Mouse (Mus musculus) heart, embryonic 11.5 days (tissue): ENCODE results near the gene Drc1. TPM values are rescaled to one million over a fixed set of nuclear protein-coding genes. Genes with fewer than 3 reads are reported as not detected.

Experiments
- ATAC-seq: fragments of 200-750 bp; cut with Nextera tagmentation; replicated peaks from 2 replicates; pipeline ENCODE4 v1.8.0; 2017; ENCODE audit warnings: moderate library complexity; ENCODE audit not compliant: insufficient number of reproducible peaks, low FRiP score, low TSS enrichment
- H3K27ac ChIP-seq: fragments of 300-500 bp; sonication (generic); 2 replicates; pipeline ENCODE4 v1.5.1; 2014; ENCODE audit warnings: mild to moderate bottlenecking, low read depth, low read length
- H3K27me3 ChIP-seq: fragments of 300-500 bp; sonication (generic); 2 replicates; pipeline ENCODE4 v1.6.1; 2014; ENCODE audit warnings: mild to moderate bottlenecking, low read length, mixed read lengths; ENCODE audit not compliant: control insufficient read depth, insufficient read depth
- H3K36me3 ChIP-seq: fragments of 300-500 bp; sonication (generic); 2 replicates; pipeline ENCODE4 v1.6.1; 2014; ENCODE audit warnings: mild to moderate bottlenecking, low read length, moderate library complexity, mixed read lengths; ENCODE audit not compliant: control insufficient read depth, insufficient read depth
- H3K4me1 ChIP-seq: fragments of 300-500 bp; sonication (generic); 2 replicates; pipeline ENCODE4 v1.6.1; 2014; ENCODE audit warnings: low read length; ENCODE audit not compliant: control insufficient read depth, insufficient read depth
- H3K4me2 ChIP-seq: fragments of 300-500 bp; sonication (generic); 2 replicates; pipeline ENCODE4 v1.6.1; 2014; ENCODE audit warnings: mild to moderate bottlenecking, moderate library complexity
- H3K4me3 ChIP-seq: fragments of 300-500 bp; sonication (generic); 2 replicates; pipeline ENCODE4 v1.5.1; 2014; ENCODE audit warnings: low read depth, low read length
- H3K9ac ChIP-seq: fragments of 300-500 bp; sonication (generic); 2 replicates; pipeline ENCODE4 v1.6.1; 2014; ENCODE audit warnings: mild to moderate bottlenecking, low read depth, low read length, moderate library complexity
- H3K9me3 ChIP-seq: fragments of 300-500 bp; sonication (generic); replicated peaks from 2 replicates; pipeline ENCODE4 v1.6.1; 2016; ENCODE audit warnings: low read length; ENCODE audit not compliant: control insufficient read depth
- WGBS: fragments of 180-500 bp; shearing (Covaris S2); extraction: QIAGEN DNeasy Blood & Tissue Kit; methylation state at CpG from one replicate; pipeline ENCODE4 v1.1.7; 2014; ENCODE audit not compliant: insufficient replicate concordance; 5-methylcytosine and 5-hydroxymethylcytosine counted together
- polyA plus RNA-seq: library from polyadenylated mRNA; unstranded; fragments of >200 nt; fragmentation: Nextera tagmentation; extraction: Ambion mirVana; gene quantifications from 2 replicates; pipeline ENCODE4 v1.2.1, GENCODE M21; 2014

The Drc1 gene
- polyA plus RNA-seq, 1 experiment from 2014 or later = 0.36 TPM

DNA sequence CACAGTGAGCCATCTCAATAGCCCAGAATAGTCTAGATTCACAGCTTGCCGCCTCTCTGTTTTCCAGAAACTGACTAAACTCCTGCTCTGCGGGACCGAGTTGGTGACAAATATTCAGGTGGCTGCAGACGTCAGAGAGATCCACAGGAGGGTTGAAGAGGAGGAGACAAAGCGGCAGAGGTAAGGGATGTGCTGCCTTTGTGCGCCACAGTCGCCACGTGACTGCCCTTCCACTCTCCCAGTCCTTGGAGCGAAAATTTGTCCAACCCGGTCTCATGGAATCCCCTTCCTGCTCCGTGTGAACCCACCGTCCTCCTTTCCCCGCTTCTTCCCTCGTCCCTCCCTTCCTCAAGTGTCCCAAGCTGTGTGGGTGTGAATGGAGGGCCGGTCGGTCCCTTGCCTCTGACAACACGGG is 61.4 kb downstream of the Drc1 start:
- 0 out of 2 replicates have a peak overlapping the region, but pooled peaks have one; percentile 22 for H3K9ac ChIP-seq
- WGBS = 5% methylated on average over 17 of the region's 17 CpGs

DNA sequence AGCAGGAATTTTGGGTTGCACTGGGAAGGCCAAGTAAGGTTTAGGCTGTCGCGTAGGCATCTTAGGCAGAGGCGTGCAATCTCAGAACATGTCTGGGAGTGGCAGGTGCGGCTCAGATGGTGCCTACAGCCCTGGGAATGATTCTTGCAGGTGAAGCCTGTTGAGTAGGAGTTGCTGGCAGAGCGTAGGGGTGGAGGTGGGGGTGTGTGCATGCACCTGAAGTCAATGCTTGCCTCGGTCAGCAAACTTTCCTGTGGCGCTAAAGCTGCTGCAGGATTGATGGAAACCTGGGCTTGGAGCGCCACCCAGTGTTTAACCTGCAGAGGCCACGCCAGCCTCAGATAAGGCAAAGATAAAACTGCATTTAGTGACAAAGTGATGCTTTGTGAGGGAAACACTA is 61.9 kb downstream of the Drc1 start:
- WGBS = 1% methylated on average over 9 of the region's 9 CpGs
- peaks cover 6% of the 10 kb centered on the region; the same call in 1 of the 2 replicates for H3K27me3 ChIP-seq
- H3K9ac ChIP-seq = no peak overlapping the region
- H3K4me1 ChIP-seq = no peaks in the 10 kb centered on the region
- H3K4me2 ChIP-seq = peak overlapping the region; percentile 70
- H3K4me3 ChIP-seq = peak overlapping the region; percentile 23; the same call in 1 of the 2 replicates
- no peaks in the 10 kb centered on the region for H3K9me3 ChIP-seq
- no peak for ATAC-seq
- H3K36me3 ChIP-seq = no peaks in the 10 kb centered on the region
- no peak overlapping the region for H3K27ac ChIP-seq

More for the DNA sequence above, 61.4 kb downstream of the Drc1 start:
- H3K27me3 ChIP-seq = peaks cover 6% of the 10 kb centered on the region; the same call in 1 of the 2 replicates
- no peak overlapping the region for H3K27ac ChIP-seq
- peak overlapping the region; percentile 23; the same call in 1 of the 2 replicates for H3K4me3 ChIP-seq
- ATAC-seq = no peak
- no peaks in the 10 kb centered on the region for H3K4me1 ChIP-seq
- no peaks in the 10 kb centered on the region for H3K9me3 ChIP-seq
- peak overlapping the region; percentile 70 for H3K4me2 ChIP-seq
- H3K36me3 ChIP-seq = no peaks in the 10 kb centered on the region

DNA sequence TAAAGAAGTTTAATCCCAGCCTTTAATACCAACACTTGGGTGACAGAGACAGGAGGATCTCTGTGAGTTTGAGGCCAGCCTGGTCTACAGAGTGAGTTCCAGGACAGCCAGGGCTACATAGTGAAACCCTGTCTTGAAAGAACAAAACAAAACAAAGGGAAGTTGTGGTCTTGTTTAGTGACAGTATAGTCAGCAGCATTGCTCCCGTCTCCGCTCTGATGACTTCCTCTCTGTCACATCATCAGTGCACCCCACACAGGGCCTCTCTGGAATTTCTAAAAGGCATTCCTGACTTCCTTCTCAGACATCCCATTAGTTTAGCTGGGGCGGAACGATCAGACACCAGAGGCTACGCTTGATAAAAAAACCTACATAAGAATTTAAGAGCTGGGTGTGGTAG is 62.7 kb downstream of the Drc1 start:
- 53% methylated on average over 5 of the region's 5 CpGs for WGBS
- H3K4me3 ChIP-seq = no peak overlapping the region
- no peaks in the 10 kb centered on the region for H3K4me1 ChIP-seq
- ATAC-seq = no peak
- H3K27me3 ChIP-seq = peaks cover 6% of the 10 kb centered on the region; the same call in 1 of the 2 replicates
- H3K9me3 ChIP-seq = no peaks in the 10 kb centered on the region
- no peak overlapping the region for H3K9ac ChIP-seq
- H3K4me2 ChIP-seq = no peak overlapping the region
- H3K27ac ChIP-seq = no peak overlapping the region
- no peaks in the 10 kb centered on the region for H3K36me3 ChIP-seq

DNA sequence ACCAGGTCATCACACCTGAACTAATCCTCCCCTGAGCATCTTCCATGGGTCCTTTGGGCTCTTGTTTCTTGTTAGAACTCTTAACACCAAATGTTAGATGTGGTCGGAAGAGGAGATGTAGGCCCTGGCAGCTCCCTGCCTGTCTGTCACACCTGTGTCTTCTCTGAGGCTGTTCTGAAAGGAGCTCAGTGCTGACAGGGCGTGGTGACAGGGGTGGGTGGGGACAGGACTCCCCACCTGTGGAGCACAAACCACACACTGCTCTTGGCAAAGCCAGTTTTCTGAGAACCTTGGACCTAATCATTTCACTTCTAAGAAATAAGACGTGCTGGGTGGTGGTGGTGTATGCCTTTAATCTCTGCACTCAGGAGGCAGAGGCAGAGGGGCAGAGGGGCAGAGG is 72.4 kb downstream of the Drc1 start:
- Histone ChIP-seq H3K4me3 (no peak overlapping the region), H3K9ac (no peak overlapping the region), H3K9me3 (no peaks in the 10 kb centered on the region), H3K27ac (no peak overlapping the region), H3K27me3 (no peaks in the 10 kb centered on the region), H3K4me2 (no peak overlapping the region), H3K4me1 (0 out of 2 replicates have a peak, but pooled peaks cover 5% of the 10 kb centered on the region), H3K36me3 (no peaks in the 10 kb centered on the region)
- 52% methylated on average over 3 of the region's 3 CpGs for WGBS
- no peak for ATAC-seq

DNA sequence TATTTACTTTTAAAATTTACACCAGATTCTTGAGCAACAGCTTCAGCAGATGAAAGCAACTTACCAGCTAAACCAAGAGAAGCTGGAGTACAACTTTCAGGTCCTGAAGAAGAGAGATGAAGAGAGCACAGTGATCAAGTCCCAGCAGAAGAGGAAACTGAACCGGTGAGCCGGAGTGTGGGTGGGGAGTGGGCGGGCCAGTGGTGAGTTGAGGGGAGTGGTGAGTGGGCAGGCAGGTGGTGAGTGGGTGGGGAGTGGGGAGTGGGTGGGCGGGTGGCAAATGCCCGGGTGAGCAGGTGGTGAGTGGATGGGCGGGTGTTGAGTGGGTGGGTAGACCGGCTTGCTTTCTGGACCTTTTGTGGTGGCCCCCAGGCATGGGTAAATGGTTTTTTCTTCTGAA is 73.9 kb downstream of the Drc1 start:
- WGBS = 80% methylated on average over 7 of the region's 7 CpGs
- H3K4me3 ChIP-seq = no peak overlapping the region
- no peak overlapping the region for H3K27ac ChIP-seq
- H3K4me1 ChIP-seq = 0 out of 2 replicates have a peak, but pooled peaks cover 5% of the 10 kb centered on the region
- H3K27me3 ChIP-seq = no peaks in the 10 kb centered on the region
- no peak overlapping the region for H3K9ac ChIP-seq
- no peaks in the 10 kb centered on the region for H3K36me3 ChIP-seq
- H3K4me2 ChIP-seq = no peak overlapping the region
- H3K9me3 ChIP-seq = no peaks in the 10 kb centered on the region
- ATAC-seq = no peak

DNA sequence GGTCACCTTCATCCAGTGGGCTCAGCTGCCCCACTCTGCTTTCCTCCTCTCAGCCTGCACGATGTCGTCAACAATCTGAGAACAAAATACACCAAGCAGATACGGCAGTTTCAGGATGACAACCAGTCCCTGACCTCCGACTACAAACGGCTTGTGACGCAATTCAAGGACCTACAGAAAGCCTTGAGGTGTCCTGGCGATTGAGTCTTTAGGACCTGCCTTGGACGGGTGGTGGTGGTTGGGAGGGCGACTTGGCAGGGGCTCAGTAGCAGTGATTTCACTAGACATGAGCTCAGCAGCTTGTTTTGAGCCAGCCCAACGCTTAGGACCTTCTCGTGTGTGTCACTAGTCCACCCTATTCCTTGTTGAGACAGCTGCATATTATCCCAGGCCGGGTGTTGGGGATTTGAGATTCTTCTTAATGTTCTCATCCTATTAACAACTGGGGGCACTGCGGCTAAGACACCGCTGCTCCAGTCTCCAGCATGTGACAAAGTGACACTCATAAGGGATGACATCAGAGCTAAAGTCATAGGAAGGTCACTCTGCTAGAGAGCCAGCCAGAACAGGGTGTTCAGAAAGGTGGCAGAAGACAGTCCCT is 74.5 kb downstream of the Drc1 start:
- Histone ChIP-seq H3K27ac (no peak overlapping the region), H3K36me3 (no peaks in the 10 kb centered on the region), H3K4me3 (no peak overlapping the region), H3K4me2 (no peak overlapping the region), H3K4me1 (0 out of 2 replicates have a peak, but pooled peaks cover 5% of the 10 kb centered on the region), H3K9me3 (no peaks in the 10 kb centered on the region), H3K27me3 (no peaks in the 10 kb centered on the region), H3K9ac (no peak overlapping the region)
- no peak for ATAC-seq
- WGBS = 67% methylated on average over 14 of the region's 14 CpGs

DNA sequence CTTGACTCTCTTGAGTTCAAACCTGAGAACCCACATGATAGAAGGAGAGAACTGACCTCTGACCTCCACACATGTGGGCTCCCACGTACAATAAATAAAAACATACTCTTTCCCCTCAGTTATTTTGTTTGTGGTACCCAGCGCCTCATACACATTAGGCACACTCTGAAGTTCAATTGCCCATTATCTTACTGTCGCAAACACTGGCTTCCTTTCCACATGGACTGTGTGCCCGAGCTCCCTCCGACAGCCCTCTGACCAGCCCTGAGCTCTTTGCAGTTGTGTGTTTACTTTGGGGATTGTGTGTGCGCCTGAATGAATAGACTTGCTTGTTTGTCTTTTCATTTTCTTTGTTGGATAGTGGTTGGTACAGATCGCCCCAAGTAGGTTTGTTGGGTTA is 75.5 kb downstream of the Drc1 start:
- 80% methylated on average over 7 of the region's 7 CpGs for WGBS
- Histone ChIP-seq H3K9me3 (no peaks in the 10 kb centered on the region), H3K4me3 (no peak overlapping the region), H3K4me2 (no peak overlapping the region), H3K4me1 (0 out of 2 replicates have a peak, but pooled peaks cover 5% of the 10 kb centered on the region), H3K36me3 (no peaks in the 10 kb centered on the region), H3K27me3 (no peaks in the 10 kb centered on the region), H3K27ac (no peak overlapping the region), H3K9ac (no peak overlapping the region)
- ATAC-seq = no peak

DNA sequence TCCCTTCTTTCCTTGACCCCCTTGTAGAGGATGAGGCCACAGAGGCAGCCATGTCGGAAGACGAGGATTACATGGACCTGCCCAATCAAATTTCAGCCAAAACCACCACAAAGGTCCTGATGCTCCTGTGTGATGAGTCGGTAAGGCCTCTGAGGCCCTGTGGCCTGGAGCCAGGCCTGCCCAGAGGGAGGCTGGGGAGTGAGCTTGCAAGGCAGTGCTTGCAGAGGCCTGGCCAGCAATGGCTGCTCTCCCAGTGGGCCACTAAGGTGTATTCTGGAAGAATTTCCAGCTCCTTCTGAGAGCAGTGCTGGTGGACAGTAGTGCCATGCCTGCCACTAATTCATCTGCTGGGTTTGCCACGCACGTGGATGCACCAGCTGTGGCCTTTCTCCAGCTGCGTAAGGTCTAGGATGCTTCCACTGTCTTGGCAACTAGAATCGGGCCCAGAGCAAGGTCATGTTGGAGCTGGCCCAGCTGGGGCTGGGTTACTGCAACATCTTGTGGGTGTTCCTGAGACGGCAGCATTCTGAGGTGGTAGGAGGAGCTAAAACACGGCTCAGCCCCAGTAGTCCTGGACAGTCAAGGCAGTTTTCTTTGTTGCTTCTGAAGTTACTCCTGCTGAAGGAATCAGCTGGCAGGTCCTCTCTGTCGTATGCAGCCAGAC is 77.4 kb downstream of the Drc1 start:
- H3K4me3 ChIP-seq = no peak overlapping the region
- 85% methylated on average over 10 of the region's 10 CpGs for WGBS
- H3K9ac ChIP-seq = no peak overlapping the region
- no peaks in the 10 kb centered on the region for H3K9me3 ChIP-seq
- no peak overlapping the region for H3K4me2 ChIP-seq
- H3K36me3 ChIP-seq = no peaks in the 10 kb centered on the region
- ATAC-seq = no peak
- H3K27ac ChIP-seq = no peak overlapping the region
- 0 out of 2 replicates have a peak, but pooled peaks cover 5% of the 10 kb centered on the region for H3K4me1 ChIP-seq
- no peaks in the 10 kb centered on the region for H3K27me3 ChIP-seq
